Mouse (Mus musculus): ENCODE measurements around the gene Camkk2. TPM values are rescaled to one million over a fixed set of nuclear protein-coding genes. Genes with fewer than 3 reads are reported as not detected.

Gene Camkk2
- polyA plus RNA-seq, 1 experiment from 2014 or later, result 43.1 TPM

DNA sequence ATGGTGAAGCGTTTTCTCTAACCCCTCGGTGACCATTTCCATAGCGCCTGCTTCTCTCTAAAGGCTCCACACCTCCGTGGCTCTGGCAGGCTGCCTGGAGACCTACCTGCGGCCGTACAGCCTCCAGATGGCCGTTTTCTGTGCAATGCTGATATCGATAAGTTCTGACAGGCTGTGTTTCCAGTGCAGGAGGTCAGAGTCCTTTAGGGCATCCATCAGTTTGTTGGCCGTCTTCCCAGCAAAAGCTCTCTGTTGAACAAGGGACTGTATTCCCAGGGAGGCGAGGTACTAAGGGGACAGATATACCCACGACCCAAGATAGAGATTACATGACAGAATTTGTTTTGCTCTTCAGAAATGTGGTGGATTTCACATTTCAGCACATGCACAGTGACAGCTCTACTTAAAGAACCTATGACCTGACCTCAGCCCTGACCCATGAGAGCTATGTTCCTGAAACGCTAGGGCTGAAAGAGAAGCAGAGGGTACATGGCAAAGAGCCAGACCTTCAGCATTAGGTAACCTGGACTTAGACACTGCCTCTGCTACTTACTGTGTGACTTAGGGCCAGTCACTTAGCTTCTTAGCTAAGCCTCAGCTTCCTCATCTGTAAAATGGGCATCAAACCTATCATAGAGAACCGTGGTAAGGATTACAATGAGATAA is 21.3 kb upstream of the Camkk2 start:
- Histone ChIP-seq H3K4me1 (peaks cover 6% of the 10 kb centered on the region; the same call in 1 of the 2 replicates), H3K9ac (no peak overlapping the region), H3K9me3 (no peaks in the 10 kb centered on the region), H3K27ac (no peak overlapping the region), H3K4me3 (no peak overlapping the region), H3K4me2 (replicated peaks) (no peak overlapping the region), H3K36me3 (peaks cover 93% of the 10 kb centered on the region), H3K27me3 (replicated peaks) (no peaks in the 10 kb centered on the region)
- ATAC-seq (ENCODE audit: low FRiP score, low read depth), result no peak
- WGBS, result 91% methylated on average over 13 of the region's 13 CpGs

DNA sequence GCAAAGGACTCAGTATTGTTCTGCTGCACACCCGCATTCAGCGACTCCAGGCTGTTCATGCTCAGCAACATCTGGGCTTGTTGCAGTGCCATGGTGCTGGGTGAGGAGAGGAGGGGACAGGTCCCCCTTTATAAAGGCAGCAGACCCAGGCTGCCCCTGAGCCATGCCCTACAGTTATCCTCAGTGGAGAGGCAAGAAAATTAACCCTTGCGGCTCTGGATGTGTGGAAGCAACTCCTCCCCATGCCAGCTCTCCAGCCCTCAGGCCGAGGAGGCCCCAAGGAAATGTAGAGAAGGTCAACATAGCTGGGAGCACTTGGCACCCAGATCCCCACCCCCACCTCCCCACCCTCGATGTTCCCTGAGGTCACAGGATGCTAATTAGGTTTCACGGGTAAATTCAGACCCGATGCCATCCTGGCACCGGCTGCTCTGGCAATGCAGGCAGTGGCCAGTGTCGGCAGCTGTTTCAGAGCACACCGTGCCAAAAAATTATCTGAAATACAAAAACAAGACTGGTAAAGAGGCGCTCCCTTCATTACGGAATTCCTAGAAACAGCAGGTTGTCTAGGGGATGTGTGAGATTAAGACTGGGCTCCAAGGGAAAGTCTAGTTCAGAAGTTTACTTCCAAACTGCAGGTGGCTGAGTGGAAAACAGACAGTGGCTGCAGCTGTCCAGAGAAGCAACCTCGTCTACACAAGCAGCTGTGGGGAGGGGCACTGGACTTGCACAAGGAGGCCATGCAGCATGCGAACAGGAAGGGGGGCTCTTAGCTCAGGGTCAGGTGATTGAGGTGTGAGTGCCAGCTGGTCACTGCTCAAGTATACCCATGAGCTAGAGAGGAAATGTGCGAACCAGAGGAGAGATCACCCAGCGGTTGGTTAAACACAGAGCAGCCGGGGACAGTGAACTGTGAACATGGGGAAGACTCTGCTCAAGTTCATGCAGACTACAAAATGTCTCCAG is 20.5 kb upstream of the Camkk2 start:
- Histone ChIP-seq H3K36me3 (peaks cover 92% of the 10 kb centered on the region), H3K9me3 (no peaks in the 10 kb centered on the region), H3K4me2 (replicated peaks) (no peak overlapping the region), H3K27ac (no peak overlapping the region), H3K4me3 (no peak overlapping the region), H3K4me1 (peaks cover 6% of the 10 kb centered on the region; the same call in 1 of the 2 replicates), H3K27me3 (replicated peaks) (no peaks in the 10 kb centered on the region), H3K9ac (no peak overlapping the region)
- 90% methylated on average over 17 of the region's 17 CpGs for whole genome bisulfite sequencing
- no peak for ATAC-seq (ENCODE audit: low FRiP score, low read depth)

DNA sequence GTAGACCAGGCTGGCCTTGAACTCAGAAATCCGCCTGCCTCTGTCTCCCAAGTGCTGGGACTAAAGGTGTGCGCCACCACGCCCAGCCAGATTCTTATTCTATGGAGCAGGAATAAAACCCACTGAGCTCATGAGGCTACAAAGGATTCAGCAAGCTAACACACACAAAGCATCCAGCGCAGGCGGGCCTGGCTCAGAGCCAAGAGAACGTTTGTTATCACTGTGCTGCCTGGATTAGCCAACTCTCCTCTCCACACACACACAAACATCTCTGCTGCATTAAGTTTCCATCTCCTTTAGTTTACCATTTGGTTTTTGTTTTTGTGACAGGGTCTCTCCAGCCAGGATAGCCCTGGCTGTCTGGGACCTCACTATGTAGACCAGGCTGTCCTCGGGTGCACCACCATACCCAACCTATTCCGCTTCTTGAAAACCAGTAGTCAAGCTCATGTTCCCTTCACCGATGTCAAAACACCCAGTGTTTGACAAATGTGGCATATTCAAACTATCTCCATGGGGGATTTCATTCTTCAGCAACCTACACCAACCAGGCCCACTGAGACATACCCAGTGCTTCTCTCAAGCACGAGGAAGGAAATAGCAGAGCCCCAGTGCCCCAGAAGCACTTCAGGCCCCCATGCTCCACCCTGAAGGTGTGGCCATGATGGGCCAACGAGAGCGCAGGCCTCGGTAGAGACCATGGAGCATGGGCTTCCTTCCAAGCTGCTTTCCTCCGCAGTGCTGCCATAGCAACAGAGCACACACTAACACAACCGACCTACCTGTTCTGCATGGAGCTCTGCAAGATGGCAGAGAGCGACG is 19.6 kb upstream of the Camkk2 start:
- WGBS, result 77% methylated on average over 17 of the region's 17 CpGs
- Histone ChIP-seq H3K27me3 (replicated peaks) (no peaks in the 10 kb centered on the region), H3K9ac (no peak overlapping the region), H3K9me3 (no peaks in the 10 kb centered on the region), H3K4me1 (peaks cover 6% of the 10 kb centered on the region; the same call in 1 of the 2 replicates), H3K4me3 (no peak overlapping the region), H3K4me2 (replicated peaks) (no peak overlapping the region), H3K36me3 (peaks cover 91% of the 10 kb centered on the region), H3K27ac (no peak overlapping the region)
- ATAC-seq (ENCODE audit: low FRiP score, low read depth), result no peak

DNA sequence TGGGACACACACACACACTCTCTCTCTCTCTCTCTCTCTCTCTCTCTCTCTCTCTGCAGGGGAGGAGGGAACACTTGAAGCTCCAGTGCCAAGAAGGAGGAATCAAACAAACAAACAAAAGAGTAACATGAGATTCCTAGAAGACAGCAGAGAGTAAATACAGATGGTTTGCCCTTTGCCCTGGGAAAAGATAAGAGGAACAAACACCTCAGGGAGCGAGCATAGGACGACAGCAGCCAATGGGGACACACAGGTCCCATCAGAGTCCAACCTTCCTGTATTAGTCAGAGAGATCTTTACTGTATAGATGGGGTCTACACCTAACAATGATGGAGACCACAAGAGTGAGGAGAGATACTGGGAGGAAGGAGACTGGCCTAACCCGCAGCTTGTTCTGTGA is 18.7 kb upstream of the Camkk2 start:
- H3K36me3 ChIP-seq, result peaks cover 91% of the 10 kb centered on the region
- H3K4me2 ChIP-seq (replicated peaks), result no peak overlapping the region
- H3K27ac ChIP-seq, result no peak overlapping the region
- H3K4me3 ChIP-seq, result no peak overlapping the region
- WGBS, result 93% methylated on average over 3 of the region's 3 CpGs
- no peak for ATAC-seq (ENCODE audit: low FRiP score, low read depth)
- H3K9me3 ChIP-seq, result no peaks in the 10 kb centered on the region
- H3K27me3 ChIP-seq (replicated peaks), result no peaks in the 10 kb centered on the region
- H3K4me1 ChIP-seq, result peaks cover 6% of the 10 kb centered on the region; the same call in 1 of the 2 replicates
- H3K9ac ChIP-seq, result no peak overlapping the region

DNA sequence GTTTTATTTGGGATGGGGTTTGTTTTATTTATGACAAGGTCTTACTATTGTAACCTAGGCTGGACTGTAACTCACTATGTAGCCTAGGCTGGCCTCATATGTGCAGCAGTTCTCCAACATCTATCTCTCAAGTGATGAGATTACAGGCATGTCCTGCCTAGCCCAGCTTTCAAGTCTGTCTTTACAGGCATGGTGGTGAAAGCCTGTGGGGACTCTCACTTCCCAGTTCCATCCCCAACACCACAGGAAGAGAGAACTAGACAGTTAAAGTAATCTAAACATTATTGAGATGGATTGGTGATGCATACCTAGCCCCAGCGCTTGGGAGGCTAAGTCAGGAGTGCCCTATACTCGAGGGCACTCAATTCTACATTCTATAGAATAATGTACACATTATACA is 9.5 kb upstream of the Camkk2 start:
- Histone ChIP-seq H3K27me3 (replicated peaks) (no peaks in the 10 kb centered on the region), H3K4me1 (no peaks in the 10 kb centered on the region; the same call in 1 of the 2 replicates), H3K4me2 (replicated peaks) (no peak overlapping the region), H3K27ac (no peak overlapping the region), H3K36me3 (peaks cover 62% of the 10 kb centered on the region), H3K4me3 (no peak overlapping the region), H3K9ac (no peak overlapping the region), H3K9me3 (no peaks in the 10 kb centered on the region)
- 91% methylated on average over 2 of the region's 2 CpGs for WGBS
- ATAC-seq (ENCODE audit: low FRiP score, low read depth), result no peak

DNA sequence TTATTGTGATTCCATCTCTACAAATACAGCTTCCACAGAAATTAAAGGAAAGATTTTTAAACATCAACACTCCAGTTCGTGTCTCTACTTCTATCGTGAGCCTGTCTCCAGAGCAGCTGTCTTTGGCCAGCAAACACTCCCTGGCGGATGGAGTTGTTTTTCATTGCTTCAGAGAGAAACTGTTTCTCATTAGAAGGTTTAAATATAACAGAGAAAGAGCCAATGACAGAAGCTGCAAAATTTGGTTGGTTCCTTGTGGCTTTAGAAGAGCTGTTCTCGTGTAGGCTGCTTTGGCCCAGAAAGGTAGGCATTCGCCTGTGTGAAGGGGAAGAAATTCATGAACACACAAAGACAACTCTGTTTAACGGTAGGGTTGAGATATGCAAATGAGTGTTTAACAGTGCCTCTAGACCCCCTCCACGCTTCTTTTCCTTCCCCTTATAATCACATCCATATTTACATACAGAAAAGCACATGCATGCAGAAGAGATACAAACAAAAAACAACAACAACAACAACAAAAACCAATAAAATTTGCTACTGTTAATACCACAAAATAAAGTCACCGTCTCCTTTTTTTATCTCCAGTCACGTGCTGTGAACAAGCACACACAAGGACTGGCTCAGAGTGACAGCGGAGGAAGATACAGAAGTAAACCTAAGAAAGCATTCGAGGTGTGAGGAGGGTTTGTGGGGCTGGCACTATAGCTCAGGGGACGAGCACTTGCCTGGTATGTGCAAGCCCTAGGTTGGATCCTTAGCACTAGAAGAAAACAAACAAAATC is 7.0 kb upstream of the Camkk2 start:
- Histone ChIP-seq H3K9me3 (no peaks in the 10 kb centered on the region), H3K9ac (no peak overlapping the region), H3K4me3 (no peak overlapping the region), H3K27ac (no peak overlapping the region), H3K4me1 (no peaks in the 10 kb centered on the region; the same call in 1 of the 2 replicates), H3K4me2 (replicated peaks) (no peak overlapping the region), H3K36me3 (peaks cover 41% of the 10 kb centered on the region), H3K27me3 (replicated peaks) (no peaks in the 10 kb centered on the region)
- 77% methylated on average over 12 of the region's 12 CpGs for WGBS
- no peak for ATAC-seq (ENCODE audit: low FRiP score, low read depth)

DNA sequence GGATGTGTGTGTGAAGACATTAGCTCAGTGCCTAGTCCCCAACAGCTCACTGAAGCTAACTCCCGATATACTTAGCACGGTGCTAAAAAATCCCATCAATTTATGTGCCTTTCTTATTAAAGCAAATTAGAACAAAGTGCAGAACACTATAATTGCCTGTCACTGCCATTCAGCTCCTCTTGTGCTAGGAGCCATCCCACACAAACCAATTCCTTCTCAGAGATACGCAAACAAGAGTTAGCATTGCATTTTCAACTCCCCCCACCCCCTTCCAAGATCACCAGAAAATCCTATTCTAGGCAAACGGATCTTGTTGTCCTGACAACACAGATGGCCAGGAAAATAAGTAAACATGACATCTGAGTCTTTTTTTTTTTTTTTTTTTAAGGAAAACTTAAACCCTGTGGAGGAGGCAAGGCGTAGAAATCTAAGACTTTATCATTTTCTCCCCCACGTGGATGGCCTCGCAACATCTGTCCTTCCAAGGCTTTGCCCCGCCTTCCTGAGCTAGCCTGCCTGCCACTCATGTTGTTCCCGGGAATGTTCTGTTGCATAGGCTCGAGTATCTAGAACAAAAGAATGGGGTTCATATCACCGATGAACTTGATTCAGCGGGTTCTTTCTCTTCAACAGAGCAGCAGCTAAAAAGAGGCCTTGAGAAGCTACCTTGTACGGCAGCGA is 4.7 kb upstream of the Camkk2 start:
- Histone ChIP-seq H3K4me3 (no peak overlapping the region), H3K27me3 (replicated peaks) (no peaks in the 10 kb centered on the region)
- ATAC-seq (ENCODE audit: low FRiP score, low read depth), result no peak

DNA sequence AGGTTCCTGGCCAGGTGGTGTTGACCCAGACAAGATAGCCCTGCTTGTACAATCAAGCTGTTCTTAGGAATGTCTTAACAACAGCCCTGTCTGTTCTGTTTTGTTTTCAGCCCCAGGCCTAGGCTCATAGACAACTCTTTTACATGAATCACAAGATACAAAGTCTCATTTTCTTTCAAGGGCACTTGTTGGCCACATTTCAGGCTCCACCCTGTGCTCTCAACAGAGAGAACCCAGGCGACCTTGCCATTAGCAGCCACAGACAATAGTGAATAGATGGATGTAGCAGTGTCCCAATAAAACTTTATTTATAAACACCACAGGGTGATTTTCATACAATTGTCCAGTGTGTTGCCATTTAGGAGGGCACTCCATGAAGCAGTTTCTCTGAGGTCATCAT is 2.9 kb upstream of the Camkk2 start:
- no peaks in the 10 kb centered on the region for H3K9me3 ChIP-seq
- H3K27ac ChIP-seq, result no peak overlapping the region
- WGBS, result 42% methylated on average over 1 of the region's 1 CpGs
- no peaks in the 10 kb centered on the region for H3K27me3 ChIP-seq (replicated peaks)
- peaks cover 6% of the 10 kb centered on the region for H3K36me3 ChIP-seq
- no peak for ATAC-seq (ENCODE audit: low FRiP score, low read depth)
- peaks cover 6% of the 10 kb centered on the region for H3K4me1 ChIP-seq
- H3K9ac ChIP-seq, result no peak overlapping the region
- no peak overlapping the region for H3K4me2 ChIP-seq (replicated peaks)
- no peak overlapping the region for H3K4me3 ChIP-seq

More for the DNA sequence above, 4.7 kb upstream of the Camkk2 start:
- Histone ChIP-seq H3K36me3 (peaks cover 23% of the 10 kb centered on the region), H3K4me2 (replicated peaks) (no peak overlapping the region), H3K27ac (no peak overlapping the region), H3K9me3 (no peaks in the 10 kb centered on the region), H3K9ac (no peak overlapping the region), H3K4me1 (no peaks in the 10 kb centered on the region; the same call in 1 of the 2 replicates)
- 59% methylated on average over 14 of the region's 14 CpGs for whole genome bisulfite sequencing

DNA sequence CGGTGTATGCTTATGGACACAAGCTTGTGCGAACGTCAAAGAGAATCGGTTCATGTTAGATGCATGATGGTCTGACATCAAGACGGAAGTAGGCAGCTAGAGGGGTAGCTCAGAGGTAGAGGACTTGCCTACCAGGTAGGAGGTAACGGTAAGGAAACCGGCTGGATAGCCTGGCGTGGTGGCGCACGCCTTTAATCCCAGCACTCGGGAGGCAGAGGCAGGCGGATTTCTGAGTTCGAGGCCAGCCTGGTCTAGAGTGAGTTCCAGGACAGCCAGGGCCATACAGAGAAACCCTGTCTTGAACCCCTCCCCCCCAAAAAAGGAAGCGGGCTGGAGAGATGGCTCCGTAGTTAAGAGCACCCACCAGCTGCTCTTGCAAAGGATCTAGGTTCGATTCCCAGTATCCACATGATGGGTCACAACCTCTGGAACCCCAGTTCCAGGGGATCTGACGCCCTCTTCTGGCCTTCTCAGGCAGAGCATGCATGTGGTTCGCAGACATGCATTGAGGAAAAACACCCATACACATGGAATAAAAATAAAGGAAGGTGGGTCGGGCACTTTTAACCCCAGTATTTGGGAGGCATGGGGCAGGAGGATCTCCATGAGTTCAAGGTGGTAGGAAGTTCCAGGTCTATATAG is 1.7 kb upstream of the Camkk2 start:
- no peak overlapping the region for H3K9ac ChIP-seq
- no peak overlapping the region for H3K27ac ChIP-seq
- no peak overlapping the region for H3K4me2 ChIP-seq (replicated peaks)
- no peaks in the 10 kb centered on the region for H3K27me3 ChIP-seq (replicated peaks)
- WGBS, result 92% methylated on average over 19 of the region's 19 CpGs
- ATAC-seq (ENCODE audit: low FRiP score, low read depth), result no peak
- H3K4me3 ChIP-seq, result no peak overlapping the region
- no peaks in the 10 kb centered on the region for H3K36me3 ChIP-seq
- peaks cover 6% of the 10 kb centered on the region for H3K4me1 ChIP-seq
- no peaks in the 10 kb centered on the region for H3K9me3 ChIP-seq

DNA sequence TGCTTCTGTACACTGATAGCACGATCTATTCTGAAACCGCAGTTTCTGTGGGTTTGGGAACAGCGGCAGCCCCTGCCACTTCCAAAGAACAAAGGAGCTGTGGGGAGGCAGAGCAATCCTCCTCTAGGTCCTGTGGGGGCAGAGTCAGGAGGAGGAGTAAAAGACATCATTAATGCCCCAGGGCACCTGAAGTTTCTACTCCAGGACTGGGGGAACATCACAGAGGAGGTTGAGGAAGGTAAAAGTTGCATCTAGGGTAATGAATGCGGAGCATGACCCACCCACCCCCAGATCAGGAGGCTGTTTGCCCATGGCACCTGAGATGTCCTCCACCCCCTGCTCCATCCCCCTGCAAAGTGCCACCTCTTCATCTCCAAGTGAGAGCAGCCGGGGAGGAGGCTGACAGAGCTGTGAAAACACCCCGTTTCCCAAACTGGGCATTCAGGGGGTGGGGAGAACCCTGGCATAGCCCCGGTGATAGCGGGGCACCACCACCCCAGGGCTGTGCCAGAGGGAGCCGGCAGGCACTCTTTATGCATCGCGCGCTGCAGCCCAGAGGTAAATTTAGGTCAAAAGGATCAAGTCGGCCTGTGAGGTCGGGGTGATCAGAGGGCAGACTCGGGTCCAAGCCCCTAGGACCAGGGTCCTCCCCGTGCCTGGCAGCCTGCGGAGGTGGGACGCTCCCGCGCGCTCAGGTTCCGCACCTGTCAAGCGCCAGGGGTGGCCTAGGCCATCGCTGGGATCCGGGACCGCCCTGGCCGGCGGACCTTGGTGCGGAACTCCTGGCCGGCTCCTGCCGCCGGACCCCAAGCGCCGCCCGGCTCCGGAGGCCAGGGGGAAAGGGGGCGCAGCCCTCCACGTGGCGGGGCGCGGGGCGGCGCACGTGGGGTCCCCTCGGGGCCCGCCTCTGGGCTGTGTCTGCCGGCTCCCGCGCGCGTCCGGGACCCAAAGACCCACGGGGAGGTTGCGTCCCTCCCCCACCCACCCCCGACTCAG is 680 bp downstream of the Camkk2 start:
- peaks cover 6% of the 10 kb centered on the region for H3K4me1 ChIP-seq
- H3K4me3 ChIP-seq, result peak overlapping the region; percentile 90
- no peaks in the 10 kb centered on the region for H3K9me3 ChIP-seq
- H3K27me3 ChIP-seq (replicated peaks), result no peaks in the 10 kb centered on the region
- peak overlapping the region; percentile 88 for H3K9ac ChIP-seq
- peak overlapping the region; percentile 97 for H3K4me2 ChIP-seq (replicated peaks)
- WGBS, result under 1% methylated on average over 52 of the region's 55 CpGs
- H3K27ac ChIP-seq, result no peak overlapping the region
- 0 out of 2 replicates have a peak, but pooled peaks cover 3% of the 10 kb centered on the region for H3K36me3 ChIP-seq
- ATAC-seq (ENCODE audit: low FRiP score, low read depth), result peak; percentile 67
